Mouse (Mus musculus): ENCODE measurements around the gene Crip3.

GRCm38 (mm10) chr17:46458439-46458838 is 29.7 kb downstream of the Crip3 start:
- TF ChIP-seq CTCF (IDR thresholded peaks at IDR 0.05; ENCODE audit: low read depth): no peak
- no peak for TF ChIP-seq EP300 (optimal IDR thresholded peaks at IDR 0.05)
